Mouse (Mus musculus) midbrain, embryonic 16.5 days (tissue): Measurements from ENCODE around the gene Il2rg. TPM values are rescaled to one million over a fixed set of nuclear protein-coding genes. Genes with fewer than 3 reads are reported as not detected.

Source experiments
- ATAC-seq: fragments of 200-750 bp; cut with Nextera tagmentation; 2 replicates; pipeline ENCODE4 v1.8.0; 2017; ENCODE audit warnings: moderate TSS enrichment
- H3K27ac ChIP-seq: fragments of 300-500 bp; sonication (generic); 2 replicates; pipeline ENCODE4 v1.5.1; 2014; ENCODE audit warnings: mild to moderate bottlenecking, low read length, mixed read lengths
- H3K27me3 ChIP-seq: fragments of 300-500 bp; sonication (generic); 2 replicates; pipeline ENCODE4 v1.6.1; 2014; ENCODE audit warnings: low read depth, low read length, mixed read lengths; ENCODE audit not compliant: control insufficient read depth, insufficient read depth
- H3K36me3 ChIP-seq: fragments of 300-500 bp; sonication (generic); 2 replicates; pipeline ENCODE4 v1.6.1; 2014; ENCODE audit warnings: mild to moderate bottlenecking, low read length, moderate library complexity, mixed read lengths; ENCODE audit not compliant: control insufficient read depth, insufficient read depth
- H3K4me1 ChIP-seq: fragments of 300-500 bp; sonication (generic); 2 replicates; pipeline ENCODE4 v1.6.1; 2014; ENCODE audit warnings: mild to moderate bottlenecking, low read length, mixed read lengths; ENCODE audit not compliant: control insufficient read depth, insufficient read depth
- H3K4me2 ChIP-seq: fragments of 300-500 bp; sonication (generic); 2 replicates; pipeline ENCODE4 v1.6.1; 2014; ENCODE audit warnings: mild to moderate bottlenecking, low read length, mixed read lengths
- H3K4me3 ChIP-seq: fragments of 300-500 bp; sonication (generic); 2 replicates; pipeline ENCODE4 v1.5.1; 2014; ENCODE audit warnings: low read depth, mild to moderate bottlenecking, low read length, moderate library complexity, mixed read lengths
- H3K9ac ChIP-seq: fragments of 300-500 bp; sonication (generic); 2 replicates; pipeline ENCODE4 v1.6.1; 2014; ENCODE audit warnings: low read depth, low read length, mixed read lengths
- H3K9me3 ChIP-seq: fragments of 300-500 bp; sonication (generic); replicated peaks from 2 replicates; pipeline ENCODE4 v1.6.1; 2014; ENCODE audit warnings: mild to moderate bottlenecking, low read length, mixed read lengths; ENCODE audit not compliant: control insufficient read depth, poor library complexity, severe bottlenecking
- WGBS: fragments of 180-500 bp; shearing (Covaris S2); extraction: QIAGEN DNeasy Blood & Tissue Kit; methylation state at CpG from one replicate; pipeline ENCODE4 v1.1.7; 2014; 5-methylcytosine and 5-hydroxymethylcytosine counted together
- polyA plus RNA-seq: library from polyadenylated mRNA; unstranded; fragments of >200 nt; fragmentation: Nextera tagmentation; extraction: Ambion mirVana; gene quantifications from 2 replicates; pipeline ENCODE4 v1.2.1, GENCODE M21; 2015

Gene Il2rg
- polyA plus RNA-seq, 1 experiment from 2014 or later = 5.6 TPM

DNA sequence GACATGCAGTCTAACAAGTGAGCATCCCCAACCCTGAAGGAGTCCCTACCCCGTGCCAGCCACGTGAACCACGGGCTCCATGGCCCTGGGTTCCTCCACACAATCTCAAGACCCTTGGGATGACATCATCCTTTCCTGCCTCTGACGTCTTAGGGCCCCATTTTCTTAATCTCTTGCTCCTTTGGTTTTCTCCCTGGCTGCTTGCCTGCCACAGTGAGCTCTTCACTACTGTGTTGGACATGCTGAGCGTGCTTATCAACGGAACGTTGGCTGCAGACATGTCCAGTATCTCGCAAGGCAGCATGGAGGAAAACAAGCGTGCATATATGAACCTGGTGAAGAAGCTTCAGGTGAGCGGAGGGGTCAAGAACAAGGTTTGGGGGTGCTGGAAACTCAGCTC lies 22.1 kb upstream of the Il2rg start:
- ATAC-seq = no peak
- H3K9me3 ChIP-seq = no peaks in the 10 kb centered on the region
- H3K27ac ChIP-seq = no peak overlapping the region
- no peak overlapping the region for H3K9ac ChIP-seq
- no peaks in the 10 kb centered on the region for H3K4me1 ChIP-seq
- no peaks in the 10 kb centered on the region for H3K27me3 ChIP-seq
- 93% methylated on average over 10 of the region's 10 CpGs for WGBS
- no peak overlapping the region for H3K4me3 ChIP-seq
- H3K36me3 ChIP-seq = peaks cover 16% of the 10 kb centered on the region
- no peak overlapping the region for H3K4me2 ChIP-seq

DNA sequence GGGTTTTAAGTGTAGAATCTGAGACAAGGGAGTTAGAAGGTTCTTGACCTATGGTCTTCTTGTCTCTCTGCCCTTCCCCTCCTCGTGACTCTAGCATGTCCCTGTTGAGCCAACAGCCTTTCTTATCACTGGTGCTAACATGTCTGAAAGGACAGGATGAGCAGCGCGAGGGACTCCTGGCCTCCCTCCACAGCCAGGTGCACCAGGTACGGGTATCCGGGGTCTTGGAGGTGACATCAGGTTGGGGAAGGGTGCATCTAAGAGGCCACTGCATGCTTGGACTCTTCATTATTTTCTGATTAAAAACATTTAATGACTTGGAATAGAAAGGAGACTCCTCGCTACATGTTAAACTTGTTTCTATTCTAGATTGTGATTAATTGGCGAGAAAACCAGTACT lies 21.0 kb upstream of the Il2rg start:
- no peaks in the 10 kb centered on the region for H3K27me3 ChIP-seq
- WGBS = 93% methylated on average over 7 of the region's 7 CpGs
- H3K27ac ChIP-seq = no peak overlapping the region
- no peak for ATAC-seq
- H3K4me1 ChIP-seq = no peaks in the 10 kb centered on the region
- H3K9ac ChIP-seq = no peak overlapping the region
- peaks cover 13% of the 10 kb centered on the region for H3K36me3 ChIP-seq
- H3K4me3 ChIP-seq = no peak overlapping the region
- no peak overlapping the region for H3K4me2 ChIP-seq
- no peaks in the 10 kb centered on the region for H3K9me3 ChIP-seq

DNA sequence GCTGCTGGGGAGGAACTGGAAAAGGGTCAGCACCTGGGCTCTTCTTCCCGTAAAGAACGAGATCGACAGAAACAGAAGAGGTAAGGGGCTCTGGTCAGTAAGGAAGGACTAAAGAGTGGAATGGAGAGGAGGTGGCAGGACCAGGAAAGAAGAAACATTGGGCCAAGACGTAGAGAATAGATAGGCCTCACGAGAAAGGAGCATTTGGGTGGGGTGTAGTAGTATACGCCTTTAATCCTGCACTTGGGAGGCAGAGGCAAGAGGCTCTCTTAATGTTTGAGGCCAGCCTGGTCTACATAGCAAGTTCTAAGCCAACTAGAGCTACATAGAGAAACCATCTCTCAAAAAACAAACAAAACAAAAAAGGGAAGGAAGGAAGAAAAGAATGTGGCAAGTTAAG lies 20.4 kb upstream of the Il2rg start:
- Histone ChIP-seq H3K27ac (no peak overlapping the region), H3K27me3 (no peaks in the 10 kb centered on the region), H3K9ac (no peak overlapping the region), H3K4me2 (no peak overlapping the region), H3K4me3 (no peak overlapping the region), H3K36me3 (peaks cover 11% of the 10 kb centered on the region), H3K4me1 (no peaks in the 10 kb centered on the region), H3K9me3 (no peaks in the 10 kb centered on the region)
- WGBS = 93% methylated on average over 6 of the region's 6 CpGs
- no peak for ATAC-seq

DNA sequence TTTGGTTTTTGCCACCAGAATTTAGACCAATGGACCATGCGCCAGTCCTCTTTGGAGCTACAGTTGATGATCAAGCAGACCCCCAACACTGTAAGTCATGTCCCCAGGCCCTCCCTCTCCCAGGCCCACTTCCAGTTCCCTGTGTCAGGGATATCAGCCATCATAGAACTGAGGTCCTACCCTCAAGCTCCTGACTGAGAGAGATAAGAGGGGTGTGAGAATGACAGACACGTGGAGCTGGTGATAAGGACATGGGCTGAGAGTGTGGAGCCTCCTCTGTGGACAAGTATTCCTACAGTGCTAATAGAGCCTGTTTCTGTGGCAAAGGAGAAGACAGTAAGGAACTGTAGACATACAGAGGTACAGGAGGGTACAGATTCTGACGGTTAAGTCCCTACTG lies 19.5 kb upstream of the Il2rg start:
- 95% methylated on average over 3 of the region's 3 CpGs for WGBS
- ATAC-seq = no peak
- Histone ChIP-seq H3K36me3 (peaks cover 11% of the 10 kb centered on the region), H3K27ac (no peak overlapping the region), H3K9me3 (no peaks in the 10 kb centered on the region), H3K4me1 (no peaks in the 10 kb centered on the region), H3K4me3 (no peak overlapping the region), H3K9ac (no peak overlapping the region), H3K4me2 (no peak overlapping the region), H3K27me3 (no peaks in the 10 kb centered on the region)

DNA sequence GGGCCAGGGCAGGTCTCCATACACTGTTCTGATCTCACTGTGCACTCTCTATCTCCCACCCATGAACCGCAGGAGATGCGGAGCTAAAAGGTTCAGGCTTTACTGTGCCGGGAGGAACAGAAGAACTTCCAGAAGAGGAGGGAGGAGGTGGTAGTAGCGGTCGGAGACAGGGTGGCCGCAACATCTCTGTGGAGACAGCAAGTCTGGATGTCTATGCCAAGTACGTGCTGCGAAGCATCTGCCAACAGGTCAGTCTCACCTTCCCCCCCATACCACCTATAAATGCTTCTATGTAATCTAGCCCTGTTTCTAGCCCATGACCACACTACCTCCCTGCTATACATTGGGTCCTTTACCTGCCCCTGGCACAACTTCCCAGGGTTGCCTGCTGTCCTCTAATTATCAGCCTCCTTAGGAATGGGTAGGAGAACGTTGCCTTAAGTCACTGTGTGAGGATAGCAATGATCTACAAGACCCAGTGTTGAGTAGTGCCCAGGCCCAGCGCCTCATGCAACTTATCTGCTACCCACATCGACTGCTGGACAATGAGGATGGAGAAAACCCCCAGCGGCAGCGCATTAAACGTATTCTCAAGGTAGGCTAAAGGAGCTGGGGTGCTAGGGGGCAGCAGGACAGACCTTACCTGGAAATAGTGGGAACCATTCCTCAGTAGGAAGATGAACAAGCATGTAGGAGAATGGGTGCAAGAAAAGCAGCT lies 18.1 kb upstream of the Il2rg start:
- Histone ChIP-seq H3K4me3 (no peak overlapping the region), H3K9ac (no peak overlapping the region), H3K27me3 (no peaks in the 10 kb centered on the region), H3K4me2 (no peak overlapping the region), H3K4me1 (no peaks in the 10 kb centered on the region), H3K9me3 (no peaks in the 10 kb centered on the region), H3K36me3 (peaks cover 13% of the 10 kb centered on the region), H3K27ac (no peak overlapping the region)
- 93% methylated on average over 14 of the region's 14 CpGs for WGBS
- ATAC-seq = no peak

DNA sequence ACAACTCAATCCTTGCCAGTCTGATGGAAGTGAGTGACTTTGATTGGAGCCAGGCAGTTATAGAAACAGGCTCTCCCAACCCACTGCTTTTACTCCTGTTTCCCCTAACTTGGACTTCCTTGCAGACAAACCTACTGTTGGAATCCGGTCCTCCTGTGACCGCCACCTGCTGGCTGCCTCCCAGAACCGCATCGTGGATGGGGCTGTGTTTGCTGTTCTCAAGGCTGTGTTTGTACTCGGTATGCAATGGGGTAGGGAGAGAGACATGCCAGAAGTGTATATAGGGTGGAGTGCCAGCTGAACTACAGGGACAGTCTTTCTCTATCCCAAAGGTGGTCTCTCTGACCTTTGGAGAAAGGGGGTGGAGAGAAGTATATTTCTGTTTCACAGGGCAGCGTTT lies 17.5 kb upstream of the Il2rg start:
- no peak overlapping the region for H3K4me2 ChIP-seq
- no peaks in the 10 kb centered on the region for H3K9me3 ChIP-seq
- no peak overlapping the region for H3K9ac ChIP-seq
- 29% methylated on average over 6 of the region's 6 CpGs for WGBS
- H3K27ac ChIP-seq = no peak overlapping the region
- H3K4me3 ChIP-seq = no peak overlapping the region
- peaks cover 13% of the 10 kb centered on the region for H3K36me3 ChIP-seq
- ATAC-seq = peak; percentile 71
- H3K27me3 ChIP-seq = no peaks in the 10 kb centered on the region
- H3K4me1 ChIP-seq = no peaks in the 10 kb centered on the region

DNA sequence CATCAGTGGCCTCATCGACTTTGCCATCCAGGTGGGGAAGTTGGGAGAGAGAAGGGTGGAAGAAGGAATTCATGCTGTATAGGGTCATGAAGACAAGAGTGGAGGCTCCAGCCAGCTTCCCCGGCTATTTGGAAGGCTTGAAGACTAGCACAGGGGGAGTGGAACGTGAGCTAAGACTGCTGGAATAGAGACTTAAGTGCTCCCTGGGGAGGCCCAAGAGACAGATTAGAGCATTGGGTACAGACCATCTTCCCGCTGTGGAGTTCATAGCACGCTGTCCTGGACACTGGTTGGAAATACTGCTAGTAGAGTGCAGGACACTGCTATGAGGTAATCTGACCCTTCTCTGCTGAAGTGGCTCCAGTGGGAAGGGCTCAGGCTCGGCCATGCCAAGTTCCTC lies 14.8 kb upstream of the Il2rg start:
- no peaks in the 10 kb centered on the region for H3K9me3 ChIP-seq
- ATAC-seq = no peak
- no peaks in the 10 kb centered on the region for H3K4me1 ChIP-seq
- H3K4me2 ChIP-seq = no peak overlapping the region
- 86% methylated on average over 6 of the region's 6 CpGs for WGBS
- no peak overlapping the region for H3K9ac ChIP-seq
- peaks cover 7% of the 10 kb centered on the region; the same call in 1 of the 2 replicates for H3K36me3 ChIP-seq
- no peaks in the 10 kb centered on the region for H3K27me3 ChIP-seq
- H3K27ac ChIP-seq = no peak overlapping the region
- H3K4me3 ChIP-seq = no peak overlapping the region

DNA sequence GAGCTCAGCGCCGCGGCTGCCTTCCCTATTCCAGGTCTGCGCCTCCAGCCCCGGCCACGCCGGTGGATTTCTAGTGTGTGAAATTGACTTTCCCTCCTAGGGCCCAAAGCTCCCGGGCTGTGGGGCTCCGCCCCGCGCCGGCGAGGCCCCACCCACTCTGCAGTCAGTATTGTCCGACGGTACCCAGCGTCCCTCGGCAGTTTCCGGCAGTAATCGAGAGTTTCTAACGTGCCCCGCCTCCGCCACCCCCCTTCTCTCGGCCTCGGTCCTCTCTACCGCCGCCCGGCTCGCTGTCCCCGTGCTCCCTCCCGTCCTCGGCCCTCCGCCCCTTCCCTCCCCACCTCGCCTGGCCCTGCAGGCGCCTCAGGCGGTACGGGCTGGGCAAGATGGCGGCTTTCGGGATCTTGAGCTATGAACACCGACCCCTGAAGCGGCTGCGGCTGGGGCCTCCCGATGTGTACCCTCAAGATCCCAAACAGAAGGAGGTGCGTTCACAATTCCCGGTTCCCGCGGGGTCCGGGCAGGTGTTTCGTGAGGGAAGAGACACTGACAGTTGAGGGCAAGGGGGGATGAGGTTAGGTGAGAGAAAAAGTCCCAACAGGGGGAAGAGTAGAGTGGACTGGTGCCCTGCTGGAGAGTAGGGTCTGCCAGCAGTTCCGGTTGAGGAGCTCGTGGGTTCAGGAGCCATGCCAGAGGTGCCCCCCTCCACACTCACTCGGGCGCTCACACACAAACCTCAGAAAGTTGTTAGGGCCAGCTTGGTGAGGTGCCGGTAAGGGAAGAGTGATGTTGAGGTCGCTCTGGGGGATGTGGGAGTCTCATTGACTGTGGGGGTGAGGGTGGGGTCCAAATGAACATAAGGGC lies 6.1 kb upstream of the Il2rg start, which contains the start of gene Med12:
TSS of gene Med12 (plus strand) at position 156 of the 864 bp plus-strand sequence.
- peak; percentile 98 for ATAC-seq
- no peaks in the 10 kb centered on the region for H3K9me3 ChIP-seq
- peak within 1 kb of the TSS; percentile 54 for H3K4me3 ChIP-seq
- H3K27ac ChIP-seq = peak within 1 kb of the TSS; percentile 71
- H3K9ac ChIP-seq = peak within 1 kb of the TSS; percentile 66
- H3K27me3 ChIP-seq = no peaks in the 10 kb centered on the region
- 22% methylated on average over 49 of the region's 54 CpGs for WGBS
- H3K4me1 ChIP-seq = no peaks in the 10 kb centered on the region
- H3K36me3 ChIP-seq = no peaks in the 10 kb centered on the region; the same call in 1 of the 2 replicates
- H3K4me2 ChIP-seq = peak within 1 kb of the TSS; percentile 58

DNA sequence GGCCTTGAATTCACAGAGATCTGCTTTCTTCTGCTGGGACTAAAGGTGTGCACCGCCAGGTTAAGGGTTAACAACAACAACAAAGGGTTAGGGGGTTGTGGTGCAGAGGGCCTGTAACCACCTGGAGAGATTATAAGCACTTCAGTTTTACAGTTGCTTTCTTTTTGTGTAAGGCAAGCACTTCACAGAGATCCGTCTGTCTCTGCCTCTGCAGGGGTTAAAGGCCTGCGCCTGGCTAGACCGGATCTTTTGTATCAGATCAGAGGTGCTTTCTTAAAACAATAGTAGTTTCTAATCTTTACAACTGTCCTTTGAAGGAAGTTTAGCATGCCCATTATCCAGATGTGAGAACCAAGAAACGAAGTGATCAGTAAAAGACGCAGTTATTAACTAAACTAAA lies 5.4 kb upstream of the Il2rg start:
- peak; percentile 23; the same call in 1 of the 2 replicates for ATAC-seq
- no peak overlapping the region for H3K27ac ChIP-seq
- H3K9ac ChIP-seq = peak overlapping the region; percentile 66; the same call in 1 of the 2 replicates
- H3K36me3 ChIP-seq = no peaks in the 10 kb centered on the region; the same call in 1 of the 2 replicates
- peak overlapping the region; percentile 58 for H3K4me2 ChIP-seq
- no peaks in the 10 kb centered on the region for H3K9me3 ChIP-seq
- peak overlapping the region; percentile 54 for H3K4me3 ChIP-seq
- H3K4me1 ChIP-seq = no peaks in the 10 kb centered on the region
- WGBS = 18% methylated on average over 6 of the region's 6 CpGs
- H3K27me3 ChIP-seq = no peaks in the 10 kb centered on the region
